Mouse (Mus musculus): Measurements from ENCODE around the gene Rapgefl1. TPM values are rescaled to one million over a fixed set of nuclear protein-coding genes. Genes with fewer than 3 reads are reported as not detected.
A peak's percentile ranks its signal among the peaks of the same experiment; 100 is the strongest.

Rapgefl1 gene
- polyA plus RNA-seq, 1 experiment from 2014 or later, result 1.1 TPM

GRCm38 (mm10) chr11:98789824-98790223 lies 46.8 kb upstream of the Rapgefl1 start:
- Histone ChIP-seq H3K27ac (ENCODE audit: low read length) (no peak overlapping the region), H3K4me2 (replicated peaks; ENCODE audit: low read depth, low read length) (peak overlapping the region; percentile 82), H3K9me3 (ENCODE audit: low read length) (no peaks in the 10 kb centered on the region), H3K27me3 (replicated peaks; ENCODE audit: insufficient read depth, low read length) (no peaks in the 10 kb centered on the region), H3K36me3 (ENCODE audit: insufficient read depth, low read length) (no peaks in the 10 kb centered on the region), H3K9ac (replicated peaks; ENCODE audit: low read depth) (no peak overlapping the region), H3K4me3 (ENCODE audit: low read depth, low read length) (0 out of 2 replicates have a peak overlapping the region, but pooled peaks have one; percentile 41), H3K4me1 (ENCODE audit: insufficient read depth, low read depth, low read length) (peaks cover 16% of the 10 kb centered on the region)
- DNase-seq (ENCODE audit: low spot score) (no peak), ATAC-seq (no peak)
- WGBS, result 27% methylated on average over 5 of the region's 5 CpGs
- TF ChIP-seq EP300 (IDR thresholded peaks at IDR 0.05), result no peak
- no peak for TF ChIP-seq CTCF (IDR thresholded peaks at IDR 0.05)

GRCm38 (mm10) chr11:98790631-98791205 lies 45.9 kb upstream of the Rapgefl1 start:
- no peak overlapping the region for H3K4me2 ChIP-seq (replicated peaks; ENCODE audit: low read depth, low read length)
- H3K9ac ChIP-seq (replicated peaks; ENCODE audit: low read depth), result no peak overlapping the region
- DNase-seq (ENCODE audit: low spot score) (no peak), ATAC-seq (no peak)
- H3K9me3 ChIP-seq (ENCODE audit: low read length), result no peaks in the 10 kb centered on the region
- H3K27ac ChIP-seq (ENCODE audit: low read length), result no peak overlapping the region
- H3K27me3 ChIP-seq (replicated peaks; ENCODE audit: insufficient read depth, low read length), result no peaks in the 10 kb centered on the region
- TF ChIP-seq CTCF (IDR thresholded peaks at IDR 0.05) (no peak), EP300 (IDR thresholded peaks at IDR 0.05) (no peak)
- H3K36me3 ChIP-seq (ENCODE audit: insufficient read depth, low read length), result no peaks in the 10 kb centered on the region
- H3K4me3 ChIP-seq (ENCODE audit: low read depth, low read length), result no peak overlapping the region
- 75% methylated on average over 5 of the region's 5 CpGs for WGBS
- H3K4me1 ChIP-seq (ENCODE audit: insufficient read depth, low read depth, low read length), result peaks cover 9% of the 10 kb centered on the region

GRCm38 (mm10) chr11:98791448-98791847 lies 45.1 kb upstream of the Rapgefl1 start:
- DNase-seq (ENCODE audit: low spot score) (no peak), ATAC-seq (no peak)
- TF ChIP-seq EP300 (IDR thresholded peaks at IDR 0.05) (no peak), CTCF (IDR thresholded peaks at IDR 0.05) (no peak)
- Histone ChIP-seq H3K27me3 (replicated peaks; ENCODE audit: insufficient read depth, low read length) (no peaks in the 10 kb centered on the region), H3K9ac (replicated peaks; ENCODE audit: low read depth) (no peak overlapping the region), H3K9me3 (ENCODE audit: low read length) (no peaks in the 10 kb centered on the region), H3K27ac (ENCODE audit: low read length) (no peak overlapping the region), H3K4me2 (replicated peaks; ENCODE audit: low read depth, low read length) (no peak overlapping the region), H3K36me3 (ENCODE audit: insufficient read depth, low read length) (no peaks in the 10 kb centered on the region), H3K4me1 (ENCODE audit: insufficient read depth, low read depth, low read length) (peaks cover 6% of the 10 kb centered on the region), H3K4me3 (ENCODE audit: low read depth, low read length) (no peak overlapping the region)
- 68% methylated on average over 1 of the region's 1 CpGs for WGBS

- no peaks in the 10 kb centered on the region for H3K36me3 ChIP-seq (ENCODE audit: insufficient read depth, low read length)
- 21% methylated on average over 4 of the region's 4 CpGs for WGBS
- H3K4me2 ChIP-seq (replicated peaks; ENCODE audit: low read depth, low read length), result no peak overlapping the region
- H3K4me3 ChIP-seq (ENCODE audit: low read depth, low read length), result no peak overlapping the region
- DNase-seq (ENCODE audit: low spot score) (no peak), ATAC-seq (no peak)
- TF ChIP-seq EP300 (IDR thresholded peaks at IDR 0.05) (no peak), CTCF (IDR thresholded peaks at IDR 0.05) (no peak)
- H3K4me1 ChIP-seq (ENCODE audit: insufficient read depth, low read depth, low read length), result peaks cover 6% of the 10 kb centered on the region
- no peaks in the 10 kb centered on the region for H3K27me3 ChIP-seq (replicated peaks; ENCODE audit: insufficient read depth, low read length)
- H3K9ac ChIP-seq (replicated peaks; ENCODE audit: low read depth), result no peak overlapping the region
- no peaks in the 10 kb centered on the region for H3K9me3 ChIP-seq (ENCODE audit: low read length)
- no peak overlapping the region for H3K27ac ChIP-seq (ENCODE audit: low read length)
These were observed 44.5 kb upstream of the Rapgefl1 start for GRCm38 (mm10) chr11:98792081-98792480.

- whole genome bisulfite sequencing, result under 1% methylated on average over 27 of the region's 30 CpGs
- peak; percentile 91 for DNase-seq (ENCODE audit: low spot score)
- Histone ChIP-seq H3K27ac (ENCODE audit: low read length) (peak overlapping the region; percentile 99), H3K4me3 (ENCODE audit: low read depth, low read length) (peak overlapping the region; percentile 99), H3K9me3 (ENCODE audit: low read length) (no peaks in the 10 kb centered on the region), H3K4me1 (ENCODE audit: insufficient read depth, low read depth, low read length) (peaks cover 8% of the 10 kb centered on the region; the same call in 1 of the 2 replicates), H3K4me2 (replicated peaks; ENCODE audit: low read depth, low read length) (peak overlapping the region; percentile 86), H3K36me3 (ENCODE audit: insufficient read depth, low read length) (0 out of 2 replicates have a peak, but pooled peaks cover 6% of the 10 kb centered on the region), H3K27me3 (replicated peaks; ENCODE audit: insufficient read depth, low read length) (no peaks in the 10 kb centered on the region), H3K9ac (replicated peaks; ENCODE audit: low read depth) (peak overlapping the region; percentile 99)
- TF ChIP-seq CTCF (IDR thresholded peaks at IDR 0.05) (peak; percentile 55), EP300 (IDR thresholded peaks at IDR 0.05) (no peak)
- ATAC-seq, result peak; percentile 73
These were observed 42.0 kb upstream of the Rapgefl1 start for GRCm38 (mm10) chr11:98794469-98795014.

GRCm38 (mm10) chr11:98795015-98795713 lies 41.4 kb upstream of the Rapgefl1 start, which contains the start of gene Msl1:
TSS of gene Msl1 (plus strand) at chr11:98795516.
- Histone ChIP-seq H3K4me1 (ENCODE audit: insufficient read depth, low read depth, low read length) (peaks cover 8% of the 10 kb centered on the region; the same call in 1 of the 2 replicates), H3K27me3 (replicated peaks; ENCODE audit: insufficient read depth, low read length) (no peaks in the 10 kb centered on the region), H3K4me3 (ENCODE audit: low read depth, low read length) (peak within 1 kb of the TSS; percentile 99), H3K27ac (ENCODE audit: low read length) (peak within 1 kb of the TSS; percentile 99), H3K9ac (replicated peaks; ENCODE audit: low read depth) (peak within 1 kb of the TSS; percentile 99), H3K4me2 (replicated peaks; ENCODE audit: low read depth, low read length) (peak within 1 kb of the TSS; percentile 86), H3K36me3 (ENCODE audit: insufficient read depth, low read length) (0 out of 2 replicates have a peak, but pooled peaks cover 6% of the 10 kb centered on the region), H3K9me3 (ENCODE audit: low read length) (no peaks in the 10 kb centered on the region)
- no peak for TF ChIP-seq EP300 (IDR thresholded peaks at IDR 0.05)
- no peak; the same call in 1 of the 2 replicates for TF ChIP-seq CTCF (IDR thresholded peaks at IDR 0.05)
- WGBS, result 4% methylated on average over 40 of the region's 89 CpGs
- ATAC-seq, result peak; percentile 77
- DNase-seq (ENCODE audit: low spot score), result peak; percentile 94

All from lung, postnatal 0 days (tissue).